Mouse (Mus musculus) thymus, adult 2 months (tissue): ENCODE results near the gene Pqlc3.

Experiments
- CTCF ChIP-seq: fragments of 200-500 bp; IDR thresholded peaks from 2 replicates; pipeline ENCODE4 v1.5.1; 2012; ENCODE audit warnings: mild to moderate bottlenecking, control low read depth, low read length, moderate library complexity, borderline replicate concordance; ENCODE audit not compliant: control insufficient read depth, poor library complexity, insufficient read depth; ENCODE audit errors: extremely low read depth
- POLR2A ChIP-seq: fragments of 200-500 bp; IDR thresholded peaks from 2 replicates; pipeline ENCODE4 v1.6.1; 2012; ENCODE audit warnings: mild to moderate bottlenecking, low read length, control low read depth, moderate library complexity; ENCODE audit not compliant: control insufficient read depth, poor library complexity, insufficient read depth; ENCODE audit errors: extremely low read depth

DNA sequence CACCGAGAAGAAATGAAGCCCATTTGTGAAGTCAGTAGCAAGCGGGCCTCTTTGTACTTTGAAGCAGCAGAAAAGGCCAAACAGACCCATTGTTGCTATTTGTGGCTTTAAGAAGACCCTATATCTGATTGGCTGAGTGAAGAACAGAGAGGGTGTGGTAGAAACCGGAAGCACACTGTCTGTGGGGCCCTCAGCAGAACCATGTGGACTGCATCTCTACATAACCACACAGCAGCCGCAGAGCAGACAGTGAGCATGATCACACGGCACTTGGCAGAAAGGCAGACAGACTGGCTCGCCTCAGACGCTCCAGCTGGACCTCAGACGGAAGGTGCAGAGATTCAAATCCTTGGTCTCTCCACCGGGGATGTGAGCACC is 33.2 kb upstream of the Pqlc3 start:
- TF ChIP-seq CTCF (no peak), POLR2A (no peak)
